In genomic region chr13:68601184-68601583, GRCm38 (mm10) we compare ENCODE assay signal across 11 mouse cellular contexts. TPM values are rescaled to one million over a fixed set of nuclear protein-coding genes. Genes with fewer than 3 reads are reported as not detected.
DNase-seq lines count a peak whose midpoint lies in the region; ATAC-seq lines count a peak whose summit lies in the region.
"Had no signal": no experiment of that assay in that cellular context is flagged by ENCODE, and none has a peak within 500 bp of the region (broad histone marks: within the 10 kb centered on the region; RNA-seq: fewer than 3 reads in every experiment).

No protein-coding gene starts in this region.

- 14% methylated on average over 6 of the region's 6 CpGs for WGBS in midbrain, embryonic 15.5 days

- H3K36me3 ChIP-seq in midbrain, embryonic 15.5 days (replicated peaks) = no peaks in the 10 kb centered on the region
- H3K36me3 ChIP-seq: embryonic facial prominence, embryonic 13.5 days; liver, embryonic 15.5 days had no signal

- peak; percentile 37 for ATAC-seq in midbrain, embryonic 15.5 days (replicated peaks)

- DNase-seq in adrenal gland, postnatal 14 days = peak; percentile 52
- no peak for DNase-seq in adrenal gland, postnatal 4 days (ENCODE audit: low spot score in 2 of 2)
- DNase-seq in kidney, postnatal 14 days = peak; percentile 36
- no peak for DNase-seq in kidney, adult 11 months
- peak; percentile 65 for DNase-seq in embryo, embryonic 11 days
- DNase-seq in adipocyte (ENCODE audit: low spot score) = no peak
- DNase-seq in urinary bladder, adult 18-20 months (ENCODE audit: low spot score in 2 of 2) = no peak

- H3K4me2 ChIP-seq in midbrain, embryonic 15.5 days = 0 out of 2 replicates have a peak overlapping the region, but pooled peaks have one; percentile 3
- H3K4me2 ChIP-seq: embryonic facial prominence, embryonic 13.5 days; liver, embryonic 15.5 days had no signal

- 0 out of 2 replicates have a peak overlapping the region, but pooled peaks have one; percentile 57 for H3K27ac ChIP-seq in midbrain, embryonic 15.5 days
- H3K27ac ChIP-seq: embryonic facial prominence, embryonic 13.5 days; liver, embryonic 15.5 days had no signal

- no peak overlapping the region for H3K4me3 ChIP-seq in midbrain, embryonic 15.5 days
- H3K4me3 ChIP-seq: embryonic facial prominence, embryonic 13.5 days; liver, embryonic 15.5 days had no signal

- no peaks in the 10 kb centered on the region for H3K27me3 ChIP-seq in midbrain, embryonic 15.5 days (replicated peaks)
- H3K27me3 ChIP-seq: liver, embryonic 15.5 days had no signal

- H3K9me3 ChIP-seq in midbrain, embryonic 15.5 days = no peaks in the 10 kb centered on the region
- H3K9me3 ChIP-seq: embryonic facial prominence, embryonic 13.5 days; liver, embryonic 15.5 days had no signal

- H3K9ac ChIP-seq in midbrain, embryonic 15.5 days = no peak overlapping the region
- H3K9ac ChIP-seq: embryonic facial prominence, embryonic 13.5 days; liver, embryonic 15.5 days had no signal

- peaks cover 22% of the 10 kb centered on the region; the same call in 1 of the 2 replicates for H3K4me1 ChIP-seq in midbrain, embryonic 15.5 days

RNA-seq across cellular contexts. Expression of gene 1700001L19Rik, which starts 4.0 kb away (rescaled TPM):
- total RNA-seq in adrenal gland, postnatal 14 days (2021) = 0.52 TPM in 1 of 2 replicates, not detected in the other
- total RNA-seq in adrenal gland, postnatal 4 days (2021) = under 1 TPM; 0.31 to 0.42 TPM
- polyA plus RNA-seq in midbrain, embryonic 15.5 days (2015; fragmentation: Nextera tagmentation; extraction: Ambion mirVana) = 9.6 and 9.8 TPM in 2 replicates
- polyA plus RNA-seq: C2C12; liver, embryonic 15.5 days had no signal

RNA-seq across cellular contexts. Expression of gene Fastkd3, which starts 19.1 kb away (rescaled TPM):
- 17.2 and 22.1 TPM in 2 replicates for total RNA-seq in adrenal gland, postnatal 14 days (2021)
- 10 to 100 TPM; 21.5 to 23.8 TPM for total RNA-seq in adrenal gland, postnatal 4 days (2021)
- 22.8 and 23.8 TPM in 2 replicates for polyA plus RNA-seq in midbrain, embryonic 15.5 days (2015; fragmentation: Nextera tagmentation; extraction: Ambion mirVana)

RNA-seq across cellular contexts. Expression of gene Mtrr, which starts 19.2 kb away (rescaled TPM):
- 18.6 and 22.5 TPM in 2 replicates for total RNA-seq in adrenal gland, postnatal 14 days (2021)
- 10 to 100 TPM; 26.0 to 30.0 TPM for total RNA-seq in adrenal gland, postnatal 4 days (2021)
- polyA plus RNA-seq in midbrain, embryonic 15.5 days (2015; fragmentation: Nextera tagmentation; extraction: Ambion mirVana) = 12.9 and 14.4 TPM in 2 replicates

Comparison
In these comparisons a context has a peak if more than half of its experiments do, and no peak if none do; other contexts are left out.
1. DNase-seq: peak in adrenal gland, postnatal 14 days (single experiment), kidney, postnatal 14 days (single experiment) and embryo, embryonic 11 days (single experiment); none in adrenal gland, postnatal 4 days (0 of 2), kidney, adult 11 months (single experiment), adipocyte (single experiment) and urinary bladder, adult 18-20 months (0 of 2).